Mouse (Mus musculus): Measurements from ENCODE around the gene Notch1. TPM values are rescaled to one million over a fixed set of nuclear protein-coding genes. Genes with fewer than 3 reads are reported as not detected.

The Notch1 gene
- total RNA-seq, 2 experiments from 2014 or later: 9.3 to 19.0 TPM

DNA sequence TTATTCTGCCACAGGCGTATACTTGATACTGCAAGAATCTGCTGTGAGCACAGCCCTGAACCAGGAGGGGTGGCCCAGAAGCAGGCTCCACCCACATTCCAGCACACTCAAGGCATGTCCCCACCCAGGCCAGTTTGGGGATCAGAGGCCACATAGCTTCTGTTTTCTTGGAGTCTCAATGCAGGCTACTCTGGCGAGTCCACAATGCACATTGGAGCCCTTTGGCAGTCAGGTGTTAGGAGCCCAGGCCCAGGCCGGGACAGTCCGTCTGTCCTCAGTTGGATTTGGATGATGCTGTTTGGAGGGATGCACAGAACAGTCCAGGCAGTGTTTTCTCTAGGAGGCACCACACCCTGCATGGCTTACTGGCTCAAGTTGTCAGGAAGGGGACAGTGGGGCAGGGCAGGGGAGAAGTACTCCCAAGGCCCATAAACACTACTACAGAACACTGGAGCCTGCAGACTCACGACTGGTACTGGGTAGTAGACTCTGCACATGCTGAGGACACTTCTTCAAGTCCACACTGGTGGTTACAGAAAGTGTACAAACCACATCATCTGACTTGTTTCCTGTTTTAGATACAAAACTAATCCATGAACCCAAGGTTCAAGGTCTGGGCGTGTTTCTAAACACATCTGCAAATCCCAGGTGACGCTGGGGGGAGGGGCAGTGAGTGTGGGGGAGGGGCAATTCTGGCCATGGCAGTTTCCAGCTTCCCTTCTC, 57.9 kb downstream of the Notch1 start:
- no peak for ATAC-seq (replicated peaks; ENCODE audit: poor library complexity)

DNA sequence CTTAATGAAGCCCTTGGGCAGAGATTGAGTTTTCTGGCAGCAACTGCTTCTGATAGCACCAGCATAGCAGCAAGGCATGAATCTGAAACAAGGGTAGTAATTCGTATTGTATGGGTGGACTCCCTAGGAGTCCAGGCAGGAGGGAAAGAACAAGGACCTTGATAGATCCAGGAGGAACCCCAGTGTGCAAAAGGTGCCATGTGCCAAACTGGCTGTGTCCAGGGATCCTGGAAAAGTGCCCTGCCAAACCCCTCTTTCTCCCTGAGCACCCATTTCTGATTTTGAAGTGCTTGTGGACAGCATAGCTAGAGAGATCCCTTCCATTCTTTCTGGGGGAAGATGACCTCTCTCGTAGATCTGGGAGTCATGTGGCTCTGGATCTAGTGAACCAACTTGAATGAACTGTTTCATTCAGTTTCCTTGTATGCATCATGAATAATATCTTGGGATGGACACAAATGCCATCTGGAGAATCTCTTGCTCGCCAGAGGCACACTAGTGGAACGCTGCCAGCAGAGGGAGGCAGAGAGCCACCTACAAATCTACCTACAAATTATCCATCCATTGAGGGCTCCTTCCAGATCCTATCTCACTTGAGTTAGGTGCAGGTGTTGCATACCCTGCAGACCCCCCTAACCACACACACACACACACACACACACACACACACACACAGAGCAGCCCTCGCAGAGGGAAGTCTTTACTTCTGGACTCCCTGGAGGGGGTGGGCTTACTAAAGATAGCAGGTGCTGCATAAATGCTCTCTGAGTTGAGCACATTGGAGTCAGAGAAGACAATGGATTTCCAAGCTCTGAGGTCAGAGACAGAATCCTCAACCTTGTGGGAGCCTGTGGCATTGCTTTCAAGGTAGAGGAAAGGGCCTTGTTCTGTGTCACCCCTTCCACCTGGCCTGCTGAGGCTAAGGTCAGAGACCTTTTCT, 67.1 kb downstream of the Notch1 start:
- ATAC-seq (replicated peaks; ENCODE audit: poor library complexity): no peak

DNA sequence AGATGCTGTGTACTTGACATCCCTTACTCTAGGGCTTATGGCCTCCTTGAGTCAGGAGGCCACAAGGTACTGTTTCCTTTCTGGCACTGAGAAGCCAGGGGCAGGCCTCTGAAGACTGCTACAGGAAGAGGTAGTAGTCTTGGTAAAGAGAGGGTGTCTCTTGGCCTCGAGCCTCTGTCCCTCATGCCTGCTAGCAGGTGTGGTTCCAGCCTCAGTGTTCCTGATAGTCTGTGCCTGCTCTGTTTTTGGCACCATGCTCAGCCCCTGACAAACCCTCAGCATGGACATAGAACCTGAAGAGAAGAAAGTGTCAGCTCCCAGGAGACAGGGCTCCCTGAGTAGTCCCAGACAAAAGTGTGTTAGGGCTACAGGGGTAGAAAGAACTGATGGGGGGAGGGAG, 69.0 kb downstream of the Notch1 start:
- no peak for ATAC-seq (replicated peaks; ENCODE audit: poor library complexity)

DNA sequence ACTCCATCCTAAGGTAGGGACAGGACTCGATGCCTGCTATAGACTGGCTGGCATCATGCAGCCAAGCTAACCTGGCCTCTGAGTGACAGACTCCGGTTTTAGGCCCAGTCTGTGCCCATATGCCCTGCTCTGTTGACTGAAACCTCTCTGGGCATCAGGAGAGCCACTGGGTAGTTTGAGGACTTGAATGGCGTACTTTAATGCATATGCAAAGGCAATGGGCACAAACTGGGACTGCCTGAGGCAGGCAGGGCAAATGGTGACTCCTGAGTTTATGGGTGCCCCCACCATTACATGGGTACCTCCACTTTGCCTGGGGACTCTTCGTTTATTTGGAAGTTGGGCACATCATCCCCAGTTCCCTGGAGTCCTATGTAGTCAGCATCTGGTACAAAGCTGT, 69.8 kb downstream of the Notch1 start:
- ATAC-seq (replicated peaks; ENCODE audit: poor library complexity): no peak

DNA sequence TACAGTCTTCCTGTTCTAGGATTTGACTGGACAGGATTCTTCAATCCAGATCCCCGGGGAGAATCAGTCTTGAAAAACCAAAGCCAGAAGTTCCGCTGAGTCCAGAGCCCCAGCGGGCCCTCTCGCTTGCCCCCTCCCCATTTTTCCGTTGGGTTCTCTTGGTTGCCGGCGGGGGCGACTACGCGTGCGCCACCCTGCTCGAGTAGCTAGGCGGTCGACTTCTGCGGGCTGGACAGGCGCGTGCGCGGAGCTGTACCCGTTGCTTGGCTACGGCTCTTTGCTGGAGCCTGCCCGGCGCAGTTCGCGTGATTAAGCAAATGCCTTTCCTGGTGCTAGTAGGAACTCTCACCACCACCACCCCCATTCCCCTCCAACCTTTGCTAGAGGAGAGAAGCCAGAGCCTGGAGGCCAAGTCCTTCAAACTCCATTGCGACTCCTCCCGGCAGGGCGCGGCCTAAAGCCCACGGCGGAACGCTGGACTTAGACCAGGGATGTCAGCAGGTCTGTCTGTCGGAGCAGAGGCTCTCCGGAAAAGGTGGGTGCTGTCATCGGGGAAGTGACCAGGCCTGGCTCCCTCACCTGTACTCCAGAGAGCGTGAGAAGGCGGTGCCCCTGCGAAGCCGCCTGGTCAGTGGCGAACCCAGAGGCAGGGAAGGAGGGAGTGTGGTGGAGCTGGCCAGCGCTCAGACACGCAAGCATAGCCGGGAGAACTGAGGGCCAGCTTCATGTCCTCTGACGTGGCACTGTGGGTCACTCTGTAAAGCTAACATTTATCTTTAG, 70.6 kb downstream of the Notch1 start:
- ATAC-seq (replicated peaks; ENCODE audit: poor library complexity): peak; percentile 72

DNA sequence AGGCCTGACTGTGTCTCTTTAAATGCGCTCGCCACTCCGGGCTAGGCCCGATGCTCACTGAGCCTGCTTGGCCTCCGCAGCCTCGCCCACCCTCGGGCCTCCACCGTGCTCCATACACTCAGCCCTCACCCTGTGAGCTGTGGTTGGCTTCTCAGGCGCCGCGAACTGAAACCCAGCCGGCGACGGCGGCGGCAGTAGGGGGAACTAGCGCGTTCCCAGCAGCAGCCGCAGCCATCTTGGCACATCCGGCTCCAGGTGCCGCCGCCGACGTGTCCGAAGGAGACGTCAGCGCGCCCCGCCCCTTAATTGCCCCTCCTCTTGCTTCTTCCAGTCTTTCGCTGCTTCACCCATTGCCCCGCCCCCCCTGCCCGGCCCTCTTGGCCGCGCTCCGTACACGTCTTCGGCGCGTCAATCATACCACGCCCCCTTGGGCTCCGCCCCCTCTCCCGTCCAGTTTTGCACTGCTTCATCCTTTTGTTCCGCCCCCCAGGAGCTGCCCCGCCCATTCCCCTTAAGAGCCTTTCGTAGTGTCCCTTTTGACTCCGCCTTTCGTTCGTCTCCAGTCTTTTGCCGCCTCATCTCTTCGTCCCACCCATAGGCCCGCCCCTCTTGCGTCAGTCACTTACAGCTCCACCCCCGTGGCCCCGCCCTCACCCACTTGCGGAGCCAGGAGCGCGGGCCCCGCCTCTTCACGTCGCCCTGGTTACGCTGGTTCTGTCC, 71.4 kb downstream of the Notch1 start, which contains the start of gene Sec16a:
Sec16a (minus strand) TSS at position 271 of the 720 bp plus-strand sequence.
- peak; percentile 80 for ATAC-seq (replicated peaks; ENCODE audit: poor library complexity)

DNA sequence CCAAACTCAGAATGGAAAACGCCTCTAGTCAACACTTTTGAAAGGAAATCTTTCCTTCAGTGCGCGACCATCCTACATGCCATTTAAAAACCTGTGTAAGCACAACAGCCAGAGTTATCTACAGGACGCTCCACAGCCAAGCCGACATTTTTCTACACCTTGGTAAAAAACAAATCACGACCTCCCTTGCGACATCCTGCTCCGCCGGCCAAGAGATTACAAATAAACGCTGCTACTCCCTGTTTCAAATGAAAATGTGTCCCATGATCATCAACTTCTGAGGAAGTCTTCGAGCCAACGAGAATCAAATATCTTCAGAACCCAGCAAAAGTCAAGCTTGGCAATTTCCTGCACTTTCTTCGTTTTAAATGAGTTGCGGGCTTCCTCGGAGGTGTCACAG, 72.1 kb downstream of the Notch1 start:
- ATAC-seq (replicated peaks; ENCODE audit: poor library complexity): no peak

DNA sequence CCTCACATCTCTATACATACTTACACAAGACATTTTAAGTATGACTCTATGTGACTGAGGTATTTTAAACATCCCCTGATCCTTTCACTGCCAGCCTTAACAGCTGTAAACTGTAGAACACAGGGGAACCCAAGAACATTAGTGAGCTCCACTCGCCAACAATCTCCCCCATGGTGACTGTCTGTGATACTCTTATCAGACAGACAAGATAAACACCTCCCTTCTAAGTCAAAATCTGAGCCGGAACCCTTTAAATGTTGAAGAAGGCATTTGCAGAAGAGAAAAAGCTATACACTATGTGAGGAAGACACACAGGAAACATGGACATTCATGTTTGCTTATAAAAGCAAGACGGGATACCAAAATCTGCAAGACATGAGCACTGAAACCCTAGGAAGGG, 72.6 kb downstream of the Notch1 start:
- ATAC-seq (replicated peaks; ENCODE audit: poor library complexity): no peak

DNA sequence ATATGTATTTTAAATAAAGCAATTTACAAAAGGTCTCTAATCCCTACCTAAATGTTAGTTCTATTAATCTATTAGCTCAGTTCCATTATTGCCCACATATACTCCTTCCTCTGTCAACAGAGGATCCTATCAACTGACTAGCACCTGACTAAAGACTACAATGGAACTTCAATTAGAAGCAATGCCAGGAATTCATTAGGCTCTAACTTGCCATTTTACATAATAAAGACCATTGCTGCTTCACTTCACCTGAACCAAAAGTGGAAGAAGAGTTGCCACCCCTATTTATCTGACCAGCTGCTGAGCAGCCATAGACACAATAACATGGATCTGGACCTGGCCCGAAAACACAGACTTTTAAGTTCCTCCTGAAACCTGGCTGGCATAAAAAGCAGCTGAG, 73.6 kb downstream of the Notch1 start:
- no peak for ATAC-seq (replicated peaks; ENCODE audit: poor library complexity)

DNA sequence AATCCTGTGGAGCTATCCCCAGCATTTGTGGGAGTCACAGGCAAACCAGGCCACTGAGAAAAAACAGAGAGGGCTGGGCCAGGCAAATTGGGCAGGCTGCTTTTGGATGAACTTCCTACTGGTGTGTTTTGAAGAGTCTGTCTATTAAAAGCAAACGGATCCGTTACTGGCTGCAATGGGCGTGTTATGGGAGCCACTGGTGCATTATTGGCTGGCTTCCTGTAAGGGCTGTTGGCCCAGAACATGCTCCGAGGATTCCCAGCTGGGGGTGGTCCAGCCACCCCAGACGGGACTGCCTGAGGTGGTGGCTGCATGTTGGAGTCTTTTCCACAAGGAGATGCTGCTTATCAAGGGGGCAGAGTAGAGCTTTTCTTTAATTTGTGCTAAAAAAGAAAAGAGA, 74.8 kb downstream of the Notch1 start:
- no peak for ATAC-seq (replicated peaks; ENCODE audit: poor library complexity)

DNA sequence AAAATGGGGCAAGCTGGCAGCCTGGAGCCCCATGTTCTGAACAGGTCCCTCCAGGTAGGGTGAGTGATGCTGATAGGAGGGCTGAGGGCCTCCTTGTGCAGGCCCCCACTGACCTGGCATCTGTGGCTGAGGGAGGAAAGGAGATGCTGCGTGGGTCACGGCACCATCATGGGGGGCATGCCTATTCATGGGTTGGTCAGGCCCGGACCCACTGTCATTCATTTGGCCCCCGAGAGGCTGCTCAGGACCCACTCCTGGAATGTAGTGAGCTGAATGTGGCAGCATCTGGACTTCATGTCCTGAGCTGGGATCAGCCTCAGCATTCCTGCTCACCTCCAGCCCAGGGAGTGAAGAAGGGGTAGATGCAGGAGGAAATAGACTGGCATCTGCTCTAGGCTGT, 75.2 kb downstream of the Notch1 start:
- ATAC-seq (replicated peaks; ENCODE audit: poor library complexity): no peak

DNA sequence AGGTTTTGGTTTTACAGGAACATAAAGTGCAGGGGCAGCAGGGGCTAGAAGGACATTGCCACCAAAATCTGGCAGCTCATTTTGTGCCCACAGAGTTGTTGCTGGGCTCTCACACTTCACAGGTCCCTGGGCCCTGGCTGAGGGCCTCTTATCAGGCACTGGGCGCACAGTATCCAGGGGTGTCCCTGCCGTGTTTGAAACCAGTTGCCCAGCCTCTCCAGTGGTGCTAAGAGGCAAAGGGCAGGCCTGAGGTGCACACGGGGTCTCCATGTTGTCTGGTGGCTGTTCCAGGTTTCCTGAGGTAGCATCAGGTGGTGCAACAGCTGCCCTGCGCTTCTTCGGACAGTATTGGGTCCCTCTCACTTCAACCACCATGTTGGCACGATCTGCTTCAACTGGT, 76.8 kb downstream of the Notch1 start:
- no peak for ATAC-seq (replicated peaks; ENCODE audit: poor library complexity)

DNA sequence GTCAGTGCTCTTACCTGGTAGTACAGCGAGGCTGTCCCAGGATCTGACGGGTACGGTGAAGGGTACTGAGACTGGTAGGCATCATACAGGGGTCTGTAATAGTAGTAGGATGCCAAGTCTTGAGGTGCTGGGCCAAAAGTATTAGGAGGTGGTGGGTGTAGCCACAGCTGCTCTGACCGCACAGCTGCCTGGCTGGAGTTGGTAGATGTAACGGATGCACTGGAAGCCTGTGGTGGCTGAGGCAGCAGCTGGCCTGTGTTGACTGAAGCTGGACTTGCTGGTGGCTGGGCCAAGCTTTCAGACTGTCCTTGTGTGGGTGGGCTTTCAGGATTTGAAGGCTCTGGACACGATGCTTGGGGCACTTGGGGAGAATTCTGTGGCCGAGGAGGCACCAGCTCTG, 78.1 kb downstream of the Notch1 start:
- ATAC-seq (replicated peaks; ENCODE audit: poor library complexity): no peak

DNA sequence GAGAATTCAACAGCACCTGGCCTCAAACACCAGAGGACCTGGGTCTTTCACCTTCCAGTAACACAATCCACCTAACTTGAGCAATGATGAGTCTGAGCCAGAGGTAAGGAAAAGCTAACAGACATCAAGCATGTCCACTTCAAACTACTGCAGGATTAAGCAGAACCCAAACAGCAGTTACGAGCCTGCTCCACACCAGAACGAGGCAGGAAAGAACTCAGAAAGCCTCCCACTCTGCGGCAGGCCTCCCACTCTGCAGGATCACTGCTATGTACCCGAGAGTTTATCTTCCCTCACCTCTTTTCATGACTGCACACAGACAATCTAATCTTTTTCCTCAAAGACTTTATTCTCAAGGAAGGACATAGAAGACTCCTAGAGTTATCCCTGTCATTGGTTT, 79.2 kb downstream of the Notch1 start:
- ATAC-seq (replicated peaks; ENCODE audit: poor library complexity): no peak

DNA sequence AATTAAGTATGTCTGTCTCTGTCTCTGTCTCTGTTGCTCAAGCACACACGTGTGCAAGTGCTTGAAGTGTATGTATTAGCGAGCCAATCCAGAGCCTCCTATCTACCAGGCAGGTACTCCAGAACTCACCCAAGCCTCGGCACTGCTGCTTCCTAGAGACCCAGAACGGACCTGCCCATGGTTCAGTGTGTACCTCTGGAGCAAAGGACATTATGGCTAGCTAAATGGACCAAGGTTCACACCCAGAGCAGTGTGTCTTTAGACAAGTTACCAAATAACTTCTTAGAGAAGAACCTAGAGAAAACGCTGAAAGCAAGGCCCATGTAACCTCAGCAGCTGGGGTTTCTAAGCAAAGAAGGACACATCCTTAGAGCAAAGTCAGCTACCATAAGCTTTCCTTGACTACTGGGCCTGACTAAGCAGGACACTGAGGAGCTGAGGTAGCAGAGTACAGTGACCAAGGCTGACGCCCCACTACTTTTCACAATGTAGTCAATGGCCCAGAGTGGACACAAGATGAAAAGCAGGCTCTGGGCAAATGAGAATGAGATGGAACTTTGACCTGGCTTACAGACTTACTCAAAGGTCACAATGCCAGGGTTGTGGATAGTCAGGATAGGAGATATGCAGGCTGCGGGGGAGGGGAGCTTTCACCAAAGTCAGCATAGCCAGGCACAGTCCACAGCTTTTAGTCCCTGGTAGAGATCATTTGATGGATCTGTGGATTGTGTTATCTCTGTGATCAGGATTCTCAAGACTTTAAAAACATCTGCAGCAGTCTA, 81.5 kb downstream of the Notch1 start:
- ATAC-seq (replicated peaks; ENCODE audit: poor library complexity): no peak

DNA sequence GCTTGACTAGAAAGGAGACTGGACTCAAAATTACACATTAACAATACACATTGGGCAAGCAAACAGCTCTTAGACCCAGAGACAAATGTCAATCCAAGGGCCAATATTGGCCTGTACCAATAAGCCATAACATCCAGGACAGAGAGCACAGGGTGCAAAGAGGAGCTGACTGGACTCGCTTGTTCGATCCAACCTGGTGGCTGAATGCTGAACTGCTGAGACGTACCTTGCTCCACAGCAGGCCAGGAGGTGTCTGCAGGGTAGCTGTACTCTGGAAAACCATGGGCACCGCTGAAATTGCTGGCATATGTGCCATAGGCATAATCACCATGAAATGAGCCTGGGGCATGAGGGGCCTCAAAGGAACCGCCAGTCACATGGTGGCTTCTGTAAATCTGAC, 86.6 kb downstream of the Notch1 start:
- ATAC-seq (replicated peaks; ENCODE audit: poor library complexity): no peak

DNA sequence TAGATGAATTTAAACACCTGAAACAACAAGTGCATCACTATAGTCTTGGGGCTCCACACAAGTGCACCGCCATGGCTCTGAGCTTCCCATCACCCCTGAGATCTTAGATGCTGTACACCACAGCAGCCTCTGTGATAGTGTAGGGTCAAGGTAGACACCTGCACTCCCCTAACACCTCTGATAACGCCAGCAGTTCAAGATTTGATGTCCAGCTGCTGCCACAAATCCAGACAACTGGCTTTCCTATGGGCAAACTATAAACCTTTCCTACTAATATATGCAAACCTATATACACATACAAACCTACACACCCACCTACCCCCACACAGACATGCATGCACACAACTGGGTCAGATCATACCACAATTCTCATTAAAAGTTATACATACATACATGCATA, 91.9 kb downstream of the Notch1 start:
- no peak for ATAC-seq (replicated peaks; ENCODE audit: poor library complexity)

DNA sequence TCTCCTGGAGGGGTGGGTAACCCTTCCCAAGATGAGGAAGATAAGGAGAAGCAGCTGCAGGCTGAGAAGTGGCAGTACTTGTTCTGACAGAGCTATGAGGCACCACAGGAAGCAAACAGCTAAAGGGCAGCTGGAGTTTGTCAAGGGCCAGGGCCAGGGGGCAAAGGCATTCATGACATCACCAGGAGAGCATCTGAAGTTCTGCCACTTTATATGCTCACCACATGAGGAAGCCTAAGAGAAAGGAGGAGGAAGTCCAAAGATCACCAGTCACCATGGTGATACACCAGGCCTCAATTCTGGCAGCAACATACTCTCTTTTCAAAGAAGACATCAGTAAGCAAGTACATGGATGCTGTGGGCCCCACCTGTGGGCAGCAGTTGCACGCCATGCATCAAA, 93.4 kb downstream of the Notch1 start:
- no peak for ATAC-seq (replicated peaks; ENCODE audit: poor library complexity)

DNA sequence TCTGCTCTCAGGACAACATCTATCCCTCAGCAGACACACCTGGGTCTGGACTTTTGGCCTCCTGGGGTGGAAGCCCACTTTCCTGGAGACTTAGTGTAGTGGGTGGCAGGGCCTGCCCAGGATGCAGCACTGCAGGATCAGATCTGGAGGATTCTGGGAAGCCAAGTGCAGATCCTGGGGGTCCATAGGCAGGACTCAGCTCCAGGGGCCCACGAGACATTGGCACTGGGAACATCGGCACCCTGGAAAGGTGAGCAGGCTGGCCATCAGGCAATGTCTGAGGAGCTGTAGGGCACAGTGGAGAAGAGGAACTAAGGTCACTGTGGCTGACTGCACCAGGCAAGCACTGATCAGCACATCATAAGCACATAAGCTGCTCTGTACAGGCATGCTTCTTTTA, 94.5 kb downstream of the Notch1 start:
- ATAC-seq (replicated peaks; ENCODE audit: poor library complexity): no peak

DNA sequence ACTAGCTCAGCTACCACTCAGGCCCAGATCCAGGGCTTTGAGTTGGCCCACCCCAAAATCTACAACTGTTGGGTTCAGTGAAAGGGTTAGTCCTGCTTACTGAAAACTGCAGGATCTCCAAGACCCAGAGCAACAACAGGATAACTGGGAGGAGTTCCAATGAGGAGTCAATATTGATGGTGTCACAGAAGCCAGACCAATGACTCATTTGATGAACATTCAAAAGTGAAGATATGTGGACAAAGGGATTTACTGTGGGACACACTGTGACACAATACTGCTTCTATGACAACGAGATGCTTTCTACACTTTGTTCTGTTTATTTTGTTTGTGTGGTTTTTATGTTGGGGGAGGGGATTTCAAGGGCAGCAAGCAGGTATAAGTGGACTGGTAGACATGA, 98.3 kb downstream of the Notch1 start:
- ATAC-seq (replicated peaks; ENCODE audit: poor library complexity): no peak

All from megakaryocyte progenitor cell, adult 5-6 weeks (primary cell).